Mouse (Mus musculus) cerebellum, postnatal 36 days (tissue): ENCODE results near the gene Scamp5.
A peak's percentile ranks its signal among the peaks of the same experiment; 100 is the strongest.
"Not testable (repeated sequence)": the region's sequence is repeated elsewhere in the genome, so short reads cannot be mapped to it uniquely, and the experiment has no call there.

Source experiments
- DNase-seq, 2 experiments: peaks; one replicate each; pipeline ENCODE4 v3.0.0; 2021 to 2022; ENCODE audit warnings: mixed read lengths in 2 of 2

Gene Scamp5

GRCm38 (mm10) chr9:57452624-57453462, 15.0 kb downstream of the Scamp5 start:
- DNase-seq, result no peak

DNA sequence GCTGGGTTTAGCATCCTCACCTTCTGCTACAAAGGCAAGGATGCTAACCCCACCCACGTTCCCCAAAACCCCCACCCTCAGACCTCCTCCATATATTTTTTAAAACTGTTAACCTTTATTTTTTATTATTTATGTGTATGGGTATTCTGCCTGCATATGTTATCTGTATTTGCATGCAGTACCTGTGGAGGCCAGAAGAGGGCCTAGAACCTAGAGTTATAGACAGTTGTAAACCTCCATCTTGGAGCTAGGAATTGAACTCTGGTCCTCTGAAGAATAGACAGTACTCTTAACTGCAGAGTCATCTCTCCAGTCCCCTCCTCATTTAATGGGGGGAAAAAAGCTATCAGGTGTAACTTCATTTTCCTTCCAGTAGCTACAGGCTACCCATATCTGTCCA, 18.1 kb downstream of the Scamp5 start:
- DNase-seq, result no peak

DNA sequence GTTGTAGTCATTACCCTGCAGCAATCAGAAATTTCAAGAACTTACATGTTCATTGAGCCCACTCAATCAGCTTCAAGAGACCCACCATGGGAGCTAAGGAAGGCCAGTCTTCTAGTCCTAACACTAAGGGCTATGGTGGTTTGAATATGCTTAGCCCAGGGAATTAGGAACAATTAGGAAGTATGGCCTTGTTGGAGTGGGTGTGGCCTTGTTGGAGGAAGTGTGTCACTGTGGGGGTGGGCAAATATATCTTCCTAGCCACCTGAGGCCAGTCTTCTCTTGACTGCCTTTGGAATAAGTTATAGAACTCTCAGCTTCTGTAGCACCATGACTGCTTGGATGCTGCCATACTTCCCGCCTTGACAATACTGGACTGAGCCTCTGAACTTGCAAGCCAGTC, 27.2 kb downstream of the Scamp5 start:
- no peak for DNase-seq

DNA sequence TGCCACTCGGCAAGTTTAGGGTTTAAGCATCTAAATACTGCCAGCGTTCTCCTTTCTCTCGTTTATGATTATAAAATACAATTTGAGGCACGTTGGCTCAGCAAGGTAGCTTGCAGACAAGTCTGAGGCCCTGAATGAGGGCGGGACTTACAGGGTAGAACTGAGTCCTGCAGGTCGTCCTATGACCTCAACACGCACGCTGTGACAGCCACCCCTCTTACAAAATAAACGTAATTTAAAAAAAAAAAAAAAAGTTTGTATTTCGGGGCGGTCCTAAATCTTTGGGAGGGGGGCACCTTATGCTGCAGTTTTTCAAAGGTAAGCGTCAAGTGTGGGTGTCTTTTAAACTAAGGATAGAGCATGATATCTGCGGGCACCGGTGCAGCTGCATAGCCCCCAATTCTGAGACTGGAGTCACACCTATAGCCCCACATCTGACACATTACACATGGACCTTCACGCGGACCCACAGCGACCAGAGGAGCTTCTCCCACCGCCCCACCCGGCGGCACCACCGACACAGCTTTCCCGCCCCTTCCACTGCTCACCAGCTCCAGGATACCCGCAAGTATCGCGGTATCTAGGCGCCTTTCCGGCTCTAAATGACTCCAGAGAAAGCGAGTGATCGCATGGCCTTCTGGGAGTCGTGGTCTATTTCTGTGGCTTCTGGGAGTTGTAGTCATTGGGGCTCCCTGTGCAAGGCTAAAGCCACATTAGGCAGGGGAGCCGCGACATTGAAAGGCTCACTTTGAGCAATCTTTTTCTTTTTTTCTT, 28.2 kb downstream of the Scamp5 start, which contains the start of gene Ppcdc:
Ppcdc (minus strand) TSS at position 603 of the 774 bp plus-strand sequence.
- DNase-seq, result peak; percentile 88 to 90

DNA sequence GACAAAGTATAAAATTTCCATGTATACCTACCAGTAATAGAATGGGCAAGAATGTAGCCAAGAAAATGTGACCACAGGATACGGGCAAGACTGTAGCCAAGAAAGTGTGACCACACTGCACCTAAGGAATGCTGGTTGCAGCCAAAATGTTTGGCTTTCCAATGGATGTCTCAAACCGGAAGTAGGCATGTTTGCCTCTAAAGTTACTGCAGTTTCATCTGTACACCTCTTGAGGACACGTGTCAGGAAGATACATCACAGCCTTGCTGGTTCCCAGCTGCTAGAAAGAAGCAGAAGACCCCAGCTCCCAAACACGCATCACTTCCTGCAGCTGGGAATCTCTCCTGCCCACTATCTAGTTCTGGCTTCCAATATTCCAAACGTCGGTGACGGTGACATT, 28.8 kb downstream of the Scamp5 start:
- no peak for DNase-seq

DNA sequence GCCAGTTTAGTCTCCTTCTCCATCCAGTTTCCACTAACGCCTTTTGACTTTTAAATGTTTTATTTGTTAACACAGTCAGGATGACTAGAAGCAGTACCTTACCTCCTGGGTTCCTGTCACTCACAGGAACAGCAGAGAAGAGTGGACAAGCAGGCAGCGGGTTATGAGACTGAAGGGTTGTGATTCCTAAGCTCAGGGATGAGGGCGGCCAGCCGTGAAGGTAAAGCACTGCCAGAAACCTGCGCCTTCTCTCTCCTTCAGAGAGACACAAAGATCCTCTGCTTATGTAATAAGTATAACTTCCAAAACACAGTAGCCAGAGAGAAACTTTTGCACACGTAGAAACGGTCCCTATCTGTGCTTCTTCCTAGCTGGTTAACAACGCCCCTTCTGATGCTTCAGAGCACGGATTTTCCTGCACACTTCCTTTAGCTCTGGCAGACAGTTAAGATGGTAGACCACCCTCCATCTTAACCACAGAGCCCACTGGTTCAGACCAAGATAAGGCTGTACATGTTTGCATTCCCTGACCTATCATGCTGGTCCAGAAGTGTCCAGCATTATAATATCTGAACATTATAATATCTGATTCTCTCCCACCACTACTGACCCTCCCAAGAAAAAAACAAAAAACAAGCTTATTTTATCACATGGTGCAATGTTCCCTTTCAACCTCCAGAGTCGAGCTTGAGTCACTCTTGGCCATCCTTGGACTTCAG, 29.8 kb downstream of the Scamp5 start:
- DNase-seq, result no peak

DNA sequence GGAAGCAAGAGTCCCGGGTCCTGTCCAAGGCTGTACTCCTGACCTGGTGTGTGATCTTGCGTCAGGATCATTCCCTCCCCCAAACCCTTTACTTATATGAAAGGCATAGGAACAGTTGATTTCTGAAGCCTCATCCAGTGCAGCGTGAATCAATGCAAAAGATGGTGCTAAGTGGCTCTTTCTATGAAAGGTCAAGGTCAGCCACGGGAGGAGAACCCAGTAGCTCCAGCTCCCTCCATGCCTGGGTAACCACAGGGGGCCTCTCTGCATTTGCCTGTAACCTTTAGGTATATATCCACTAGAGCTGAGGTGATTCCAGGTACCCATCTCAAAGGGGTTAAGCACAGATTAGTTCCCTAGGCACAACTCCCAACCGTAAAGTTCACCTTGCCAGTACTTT, 31.7 kb downstream of the Scamp5 start:
- no peak for DNase-seq

DNA sequence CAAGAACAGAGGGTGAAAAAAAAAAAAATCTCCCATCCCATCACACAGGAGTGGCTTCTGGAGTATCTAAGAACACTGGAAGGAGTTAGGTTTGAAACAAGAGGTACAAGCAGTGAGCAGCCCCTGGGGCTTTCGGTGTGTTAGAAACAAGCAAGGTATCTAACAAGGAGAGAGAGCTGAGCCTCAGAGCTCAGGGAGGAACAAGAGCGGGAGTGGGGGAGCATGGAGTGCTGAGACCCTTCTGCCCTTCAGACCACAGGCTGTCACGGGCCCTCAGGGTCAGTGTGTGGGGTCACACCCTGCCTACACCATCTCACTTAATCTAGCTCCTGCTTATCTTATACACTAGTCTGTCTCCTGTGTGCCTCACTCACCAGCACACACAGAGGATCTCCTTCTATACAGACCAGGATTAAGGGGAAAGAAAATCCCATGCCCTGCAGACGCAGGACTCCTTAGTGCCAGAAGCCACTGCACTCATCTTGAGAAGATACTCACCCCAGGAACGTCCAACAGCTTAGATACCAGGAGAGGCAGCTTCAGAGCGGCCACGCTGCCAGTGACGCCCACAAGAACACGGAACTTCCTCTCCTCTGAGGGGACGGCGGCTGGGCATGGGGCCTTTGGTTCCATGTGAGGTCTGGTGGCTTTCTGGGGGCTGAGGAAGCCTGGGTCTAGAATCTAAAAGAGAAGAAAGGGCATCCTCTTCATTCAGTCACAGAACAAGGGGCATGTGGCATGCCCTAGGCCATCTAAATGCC, 33.3 kb downstream of the Scamp5 start:
- DNase-seq, result no peak

GRCm38 (mm10) chr9:57433097-57434032, 34.5 kb downstream of the Scamp5 start:
- DNase-seq, result peak; percentile 79 to 81

- DNase-seq, result no peak
These were observed 35.4 kb downstream of the Scamp5 start for GRCm38 (mm10) chr9:57432480-57432879.

GRCm38 (mm10) chr9:57431202-57431601, 36.7 kb downstream of the Scamp5 start:
- DNase-seq, result no peak

DNA sequence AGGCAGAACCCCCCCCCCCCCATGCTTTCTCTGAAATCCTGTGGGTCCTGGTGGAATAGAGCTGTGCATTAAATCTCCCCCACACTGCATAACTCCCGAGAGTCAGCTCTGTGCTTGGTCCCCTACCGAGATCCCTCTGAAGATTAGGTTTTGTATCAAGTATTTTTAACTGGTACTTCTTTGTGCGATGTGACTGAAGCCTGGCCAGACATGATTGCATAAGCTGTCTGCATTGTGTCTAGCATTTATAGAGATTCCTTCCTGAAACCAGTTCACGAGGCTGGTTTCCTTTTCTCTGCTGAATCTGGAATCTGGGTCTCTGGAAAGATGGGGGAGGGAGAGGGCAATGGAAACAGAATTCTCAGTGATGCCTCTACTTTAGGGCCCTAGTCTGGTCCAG, 39.5 kb downstream of the Scamp5 start:
- DNase-seq, result no peak

- no peak for DNase-seq
These were observed 39.9 kb downstream of the Scamp5 start for GRCm38 (mm10) chr9:57427937-57428336.

DNA sequence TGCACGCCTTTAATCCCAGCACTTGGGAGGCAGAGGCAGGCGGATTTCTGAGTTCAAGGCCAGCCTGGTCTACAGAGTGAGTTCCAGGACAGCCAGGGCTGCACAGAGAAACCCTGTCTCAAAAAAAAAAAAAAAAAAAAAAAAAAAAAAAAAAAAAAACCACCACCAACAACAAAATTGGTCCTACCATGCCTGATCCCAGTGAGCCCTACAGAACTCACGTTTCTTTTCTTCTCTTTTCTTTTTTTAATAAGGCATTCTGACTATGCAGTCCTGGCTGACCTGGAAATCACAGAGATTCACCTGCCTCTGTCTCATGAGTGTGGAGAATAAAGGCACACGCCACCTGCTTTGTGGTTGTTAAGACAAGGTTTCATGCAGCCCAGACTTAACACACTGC, 40.7 kb downstream of the Scamp5 start:
- not testable (repeated sequence) for DNase-seq

DNA sequence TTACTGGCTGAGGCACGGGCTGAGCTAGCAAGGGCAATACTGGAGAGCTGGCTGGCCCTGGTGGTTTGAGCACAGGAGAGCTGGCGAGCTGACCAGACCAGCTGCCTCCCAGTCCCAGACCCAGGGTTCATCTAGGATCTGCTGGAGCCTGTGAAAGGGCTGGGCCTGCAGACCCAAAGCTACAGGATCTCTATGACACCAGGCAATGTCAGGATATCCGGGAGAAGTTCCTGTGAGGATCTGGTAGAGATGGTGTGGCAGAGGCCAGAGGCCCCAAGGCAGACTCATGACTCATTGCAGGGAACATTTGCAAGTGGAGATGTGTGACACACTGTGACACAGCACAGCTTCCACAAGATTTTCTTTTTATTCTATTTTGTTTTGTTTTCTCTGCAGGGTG, 42.7 kb downstream of the Scamp5 start:
- no peak for DNase-seq

GRCm38 (mm10) chr9:57424066-57424465, 43.8 kb downstream of the Scamp5 start:
- no peak for DNase-seq

DNA sequence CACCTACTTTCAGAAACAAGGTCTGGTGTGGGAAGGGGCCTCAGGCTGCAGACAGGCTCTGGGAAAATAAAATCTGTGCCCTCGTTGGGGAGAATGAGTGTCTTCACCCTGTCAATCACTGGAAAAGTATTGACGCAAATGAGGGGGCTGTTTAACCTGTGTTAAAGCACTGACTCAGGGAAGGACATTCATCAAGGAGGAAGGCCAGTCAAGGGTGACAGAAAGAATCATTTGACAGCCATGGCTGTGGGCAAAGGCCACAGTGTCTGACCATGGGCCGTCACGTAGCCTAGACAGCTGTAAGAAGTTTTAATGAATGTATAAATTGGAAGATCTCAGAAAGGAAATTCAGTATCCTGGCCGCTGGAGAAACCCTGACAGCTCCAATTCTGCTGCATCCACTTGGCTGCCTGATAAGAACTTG, 46.2 kb downstream of the Scamp5 start:
- no peak for DNase-seq

- no peak for DNase-seq
These were observed 46.7 kb downstream of the Scamp5 start for GRCm38 (mm10) chr9:57421121-57421571.

- peak; percentile 33 to 47 for DNase-seq
These were observed 47.3 kb downstream of the Scamp5 start for GRCm38 (mm10) chr9:57420321-57421120.

DNA sequence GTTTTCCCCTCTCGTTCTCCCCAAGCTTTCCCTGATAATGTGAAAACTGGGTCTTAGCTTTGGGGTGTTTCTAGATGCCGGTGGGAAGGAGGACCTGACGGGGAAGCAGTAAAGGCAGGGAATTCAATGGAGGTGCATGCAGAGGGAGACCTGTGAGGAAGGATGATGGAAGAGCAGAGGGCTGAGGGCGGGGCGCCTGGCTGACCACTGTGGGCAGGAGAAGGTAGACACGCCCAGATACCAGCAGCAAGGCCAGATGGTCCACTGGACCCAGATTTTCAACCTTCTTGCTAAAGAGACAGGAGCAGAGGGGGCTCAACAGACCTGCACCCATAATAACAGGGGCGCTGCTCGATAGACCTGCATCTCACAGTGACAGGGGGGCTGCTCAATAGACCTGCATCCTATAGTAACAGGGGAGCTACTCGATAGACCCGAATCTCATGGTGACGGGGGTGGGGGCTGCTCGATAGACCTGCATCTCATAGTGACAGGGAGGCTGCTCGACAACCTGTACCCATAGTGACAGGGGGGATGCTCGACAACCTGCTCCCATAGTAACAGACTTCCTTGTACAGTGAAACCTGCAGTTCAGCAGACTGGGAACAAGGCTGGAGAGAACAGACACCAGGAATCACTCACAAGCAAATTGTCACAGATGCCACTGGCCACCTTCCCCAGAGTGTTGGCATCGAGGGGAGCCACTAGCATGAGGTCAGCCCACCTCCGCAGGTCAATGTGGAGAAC, 48.2 kb downstream of the Scamp5 start:
- DNase-seq, result no peak
